Mouse (Mus musculus): ENCODE measurements at regions not wholly inside any gene's neighbourhood (a gene's known extent, or its start where the extent isn't known, plus 50 kb on each side); places are given as distances from the start of the nearest gene placed in this dataset.

DNA sequence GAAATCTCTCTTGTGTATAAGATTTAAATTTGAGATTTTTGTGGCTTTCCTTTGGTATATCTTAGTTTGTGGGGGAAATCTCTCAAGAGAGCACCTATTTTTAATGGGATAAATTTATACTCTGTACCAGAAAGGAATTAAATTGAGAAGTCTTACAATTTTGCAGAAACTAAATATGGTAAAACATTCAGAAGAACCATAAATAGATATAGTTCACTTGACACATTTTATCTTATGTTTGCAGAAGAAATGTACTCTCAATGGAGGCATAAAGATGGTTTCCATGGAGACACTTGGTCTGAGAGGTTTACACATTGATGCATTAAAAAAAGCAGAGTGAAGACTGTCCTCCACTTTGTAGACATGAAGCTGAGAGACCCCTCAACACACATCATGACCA, 86.9 kb downstream of the Ndufa10 start:
- DNase-seq = no peak

GRCm38 (mm10) chr1:92384945-92385344, 88.7 kb downstream of the Ndufa10 start:
- DNase-seq = no peak

DNA sequence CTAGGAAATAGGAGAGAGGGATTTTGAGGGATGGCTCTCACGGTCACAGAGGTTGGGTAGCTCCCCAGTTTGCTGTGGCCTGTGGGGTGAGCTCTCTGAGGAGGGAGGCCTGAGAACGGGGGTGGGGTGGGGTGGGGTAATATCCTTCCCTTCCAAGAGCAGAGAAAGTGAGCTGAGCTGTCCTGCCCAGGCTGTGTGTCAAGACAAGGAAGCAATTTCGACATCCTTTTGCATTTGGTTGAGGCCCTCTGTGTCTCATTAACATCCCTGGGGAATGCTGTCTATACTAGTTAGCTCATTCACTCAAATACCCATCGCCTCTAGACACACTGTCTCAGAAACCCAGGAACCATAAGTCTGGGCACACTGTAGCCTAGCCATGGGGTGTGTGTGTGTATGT, 89.9 kb downstream of the Ndufa10 start:
- DNase-seq = no peak

GRCm38 (mm10) chr1:92379510-92379886, 94.2 kb downstream of the Ndufa10 start:
- DNase-seq = no peak

GRCm38 (mm10) chr1:92378741-92379509, 94.7 kb downstream of the Ndufa10 start:
- DNase-seq = peak; percentile 49 to 63

- DNase-seq = peak in 1 of 2 experiments; percentile 21
Observed at GRCm38 (mm10) chr1:92376456-92376855, 97.2 kb downstream of the Ndufa10 start.

- DNase-seq = no peak
Observed at GRCm38 (mm10) chr1:92372222-92372990, 101.3 kb downstream of the Ndufa10 start.

DNA sequence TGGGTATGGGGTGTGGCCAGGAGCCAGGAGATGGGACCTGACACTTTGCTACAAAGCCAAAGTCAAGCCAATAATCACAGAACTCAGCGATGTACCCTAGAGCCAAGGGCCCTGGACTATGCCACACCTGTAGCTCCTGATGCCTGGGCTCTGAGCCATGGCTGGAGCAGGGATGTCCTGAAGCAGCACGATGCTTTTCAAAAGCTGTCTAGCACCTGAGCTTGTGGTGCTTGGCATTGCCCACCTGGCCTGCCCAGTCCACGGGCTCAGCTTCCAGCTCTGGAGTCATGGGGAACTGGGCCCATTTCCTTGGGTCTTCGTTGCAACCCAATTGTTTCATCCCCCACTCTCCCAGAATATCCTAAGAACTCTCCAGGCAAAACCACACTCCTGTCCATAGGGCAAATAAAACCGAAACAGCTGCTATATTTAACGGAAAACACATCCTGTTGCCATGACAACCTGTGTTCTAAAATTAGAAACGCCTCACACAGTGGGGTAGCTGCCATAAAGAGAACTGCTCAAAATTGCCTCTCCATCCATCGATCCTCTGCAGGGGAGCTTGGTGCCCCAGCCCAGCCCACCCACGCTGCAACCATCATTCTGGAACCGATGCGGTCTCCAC, 102.2 kb downstream of the Ndufa10 start:
- no peak for DNase-seq

- DNase-seq = no peak
Observed at GRCm38 (mm10) chr1:92370842-92371241, 102.8 kb downstream of the Ndufa10 start.

- no peak for DNase-seq
Observed at GRCm38 (mm10) chr1:92369972-92370371, 103.7 kb downstream of the Ndufa10 start.

DNA sequence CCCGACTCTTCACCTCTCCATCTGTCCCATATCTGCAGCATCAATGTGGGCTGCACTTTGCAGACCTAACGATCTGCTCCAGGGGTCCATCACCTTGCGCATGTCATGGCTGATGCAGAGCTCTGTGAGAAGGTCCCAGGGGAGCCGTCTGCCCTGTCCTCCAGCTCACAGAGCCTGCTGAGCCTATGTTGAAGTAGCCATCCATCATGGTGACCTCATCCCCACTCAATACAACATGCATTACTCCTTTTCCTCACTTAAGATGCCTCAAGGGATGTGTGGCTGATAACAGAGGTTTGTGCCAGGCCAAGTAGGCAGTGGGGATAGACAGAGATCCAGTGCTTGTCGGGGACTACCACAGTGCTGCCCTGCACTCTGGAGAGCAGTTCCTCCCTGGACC, 107.4 kb downstream of the Ndufa10 start:
- DNase-seq = no peak

- no peak for DNase-seq
Observed at GRCm38 (mm10) chr1:92365366-92366075, 108.1 kb downstream of the Ndufa10 start.

GRCm38 (mm10) chr1:92361677-92362076, 112.0 kb downstream of the Ndufa10 start:
- DNase-seq = no peak

- peak; percentile 85 to 87 for DNase-seq
Observed at GRCm38 (mm10) chr1:92360255-92360654, 113.4 kb downstream of the Ndufa10 start.

- DNase-seq = no peak
Observed at GRCm38 (mm10) chr1:92359473-92359872, 114.2 kb downstream of the Ndufa10 start.

DNA sequence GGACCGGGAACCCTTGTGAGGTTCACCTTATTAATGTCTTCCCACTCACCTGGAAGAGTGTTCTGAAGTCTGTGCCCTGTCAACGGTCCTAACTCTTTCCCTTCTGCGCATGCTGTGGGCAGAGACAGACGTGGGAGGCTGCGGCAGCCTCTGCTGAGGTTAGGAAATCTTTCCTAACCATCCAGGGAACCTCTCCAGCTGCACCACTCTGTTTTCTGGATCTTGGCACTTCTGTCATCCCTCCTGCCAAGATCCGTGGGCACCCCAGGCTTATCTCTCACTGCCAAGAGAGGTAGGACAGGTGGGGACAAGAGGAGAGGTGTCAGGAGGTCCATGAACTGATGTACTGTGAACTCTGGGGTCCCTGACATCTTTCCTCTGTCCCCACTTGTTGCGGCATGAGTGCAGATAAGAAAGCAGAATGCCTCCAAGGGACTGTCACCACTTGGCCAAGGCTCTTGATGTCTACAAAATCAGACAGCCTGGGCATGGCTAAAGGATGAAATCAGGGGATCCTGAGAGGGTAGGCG, 114.8 kb downstream of the Ndufa10 start:
- no peak for DNase-seq

DNA sequence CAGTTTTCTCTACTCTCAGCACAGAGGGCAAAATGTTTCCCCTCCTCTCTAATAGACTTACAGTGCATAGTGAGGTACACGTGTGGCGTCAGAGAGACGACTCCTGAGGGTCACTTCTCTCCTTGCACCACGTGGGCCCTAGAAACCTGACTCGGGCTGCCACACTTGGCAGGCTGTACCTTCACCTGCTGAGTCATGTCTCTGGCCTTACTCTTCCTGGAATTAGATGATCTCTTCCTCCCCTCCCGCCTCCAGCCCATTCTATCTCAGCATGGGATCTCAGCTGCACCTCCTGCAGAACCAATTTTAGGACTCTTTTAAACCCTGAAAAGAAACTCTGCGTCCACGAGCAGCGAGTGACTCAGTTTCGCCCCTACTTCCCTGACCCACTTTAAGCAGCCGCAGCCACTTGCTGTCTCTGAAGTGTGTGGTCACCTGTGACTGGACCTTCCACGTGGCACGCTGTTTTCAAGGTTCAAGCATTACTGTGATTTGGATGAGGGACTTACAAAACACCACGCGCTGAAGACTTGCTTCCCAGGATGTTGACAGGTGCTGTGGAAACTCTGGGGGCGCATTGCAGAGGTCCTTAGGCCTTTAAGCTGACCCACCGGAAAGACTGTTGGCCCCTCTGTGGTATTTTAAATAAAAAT, 125.2 kb downstream of the Ndufa10 start:
- no peak for DNase-seq

DNA sequence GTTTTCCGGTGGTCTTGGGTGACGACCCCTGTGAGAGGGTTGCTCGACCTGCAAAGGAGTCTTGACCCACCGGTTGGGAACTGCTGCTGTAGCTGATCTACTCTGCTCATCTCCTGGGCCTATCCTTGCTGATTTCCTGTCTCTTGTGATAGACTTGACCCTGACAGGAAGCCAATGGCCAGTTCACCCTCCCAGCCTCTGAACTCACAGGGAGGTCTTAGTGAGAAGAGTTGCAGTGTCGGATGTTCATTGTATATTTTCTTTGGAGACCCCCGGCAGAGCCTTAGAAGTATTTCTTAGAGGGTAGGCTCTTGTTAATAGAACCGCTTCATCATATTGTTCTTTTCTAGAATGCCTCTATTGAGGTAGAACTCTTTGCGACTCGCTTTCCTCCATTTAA, 126.0 kb downstream of the Ndufa10 start:
- DNase-seq = no peak

GRCm38 (mm10) chr1:92343768-92344167, 129.9 kb downstream of the Ndufa10 start:
- DNase-seq = no peak

DNA sequence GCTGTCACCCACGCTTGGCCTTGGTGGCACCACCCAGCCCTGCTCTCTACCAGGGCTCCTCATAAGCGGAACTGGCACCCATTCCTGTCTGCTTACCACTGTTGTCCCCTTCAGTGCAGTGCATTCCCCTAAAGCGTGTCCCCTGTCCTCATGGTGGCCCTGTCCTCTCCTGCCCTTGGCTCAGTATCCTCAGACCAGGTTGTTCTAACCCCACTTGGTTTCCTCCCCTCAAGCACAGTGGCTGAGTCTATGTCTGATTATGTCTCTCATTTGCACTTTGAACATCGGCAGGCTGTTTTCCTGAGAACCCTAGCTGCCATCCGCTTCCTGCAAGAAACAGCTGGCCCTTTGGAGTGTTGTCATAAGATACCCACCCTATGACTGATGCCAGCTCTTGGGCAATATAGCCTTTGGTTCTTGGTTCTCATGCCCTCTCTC, 130.5 kb downstream of the Ndufa10 start:
- DNase-seq = no peak

DNA sequence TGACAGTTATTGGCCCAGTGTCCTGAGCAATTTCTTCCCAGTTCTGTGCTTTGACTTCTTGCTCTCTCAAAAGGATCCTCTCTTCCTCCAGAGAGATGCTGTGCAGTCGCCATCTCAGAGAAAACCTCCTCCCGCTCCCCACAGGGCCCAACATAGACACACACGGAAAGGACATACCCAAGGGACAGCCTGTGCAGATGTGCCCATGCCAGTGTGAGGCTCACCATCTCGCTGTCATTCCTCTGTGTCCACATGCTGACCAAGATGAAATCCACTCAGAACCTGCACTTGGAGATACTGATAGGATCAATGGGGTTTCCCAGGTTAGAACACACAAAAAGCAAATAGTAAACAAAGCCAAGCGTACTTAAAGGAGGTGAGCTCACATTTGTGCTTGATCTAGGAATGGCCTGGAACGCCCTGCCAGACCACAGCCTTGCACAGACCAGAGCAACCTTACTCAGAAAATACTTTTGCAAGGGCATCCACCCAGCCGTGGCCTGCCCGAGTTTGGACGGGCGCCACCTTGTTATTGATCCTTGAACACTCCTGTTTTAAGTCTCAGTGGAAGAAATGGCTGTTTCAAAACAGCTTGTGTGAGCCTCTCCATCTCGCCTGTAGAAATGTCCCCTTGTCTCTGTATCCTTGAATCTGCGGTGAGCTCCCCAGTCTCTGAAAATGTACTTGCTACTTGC, 131.7 kb downstream of the Ndufa10 start:
- DNase-seq = no peak

- no peak for DNase-seq
Observed at GRCm38 (mm10) chr1:92340644-92341043, 133.0 kb downstream of the Ndufa10 start.
